Mouse (Mus musculus) CH12.LX (cell line): ENCODE results near the gene Cxcl13. TPM values are rescaled to one million over a fixed set of nuclear protein-coding genes. Genes with fewer than 3 reads are reported as not detected.

ENCODE experiments used
- DNase-seq: peaks from one replicate; pipeline ENCODE4 v3.0.0-alpha.2; 2013; ENCODE audit errors: extremely low read depth
- H3K27ac ChIP-seq: 2 replicates; pipeline ENCODE4 v1.5.1; 2012; ENCODE audit warnings: low read depth, mild to moderate bottlenecking, control low read depth, moderate library complexity; ENCODE audit not compliant: insufficient read depth
- H3K27me3 ChIP-seq: replicated peaks from 2 replicates; pipeline ENCODE3; 2012; ENCODE audit warnings: inconsistent platforms
- H3K36me3 ChIP-seq, 2 experiments: replicated peaks in 1 of 2; 2 replicates each; pipeline versions ENCODE3 to v1.6.1; 2012; ENCODE audit warnings: inconsistent platforms in 1 of 2, low read length in 1 of 2, mild to moderate bottlenecking in 1 of 2, mixed read lengths in 1 of 2, moderate library complexity in 1 of 2; ENCODE audit not compliant: control insufficient read depth in 1 of 2, insufficient read depth in 1 of 2
- H3K4me1 ChIP-seq, 2 experiments: 2 replicates each; pipeline ENCODE4 v1.6.1; 2012; ENCODE audit warnings: inconsistent platforms in 1 of 2, moderate library complexity in 1 of 2; ENCODE audit not compliant: insufficient read depth in 2 of 2, control insufficient read depth in 1 of 2
- H3K4me2 ChIP-seq: 2 replicates; pipeline ENCODE4 v1.6.1; 2012; ENCODE audit warnings: low read depth, mild to moderate bottlenecking, control low read depth; ENCODE audit not compliant: poor library complexity, insufficient read depth, severe bottlenecking
- H3K4me3 ChIP-seq, 3 experiments: fragments of 150-350 bp in 1 of 3; sonication (generic) in 1 of 3; replicated peaks in 1 of 3; 2 replicates each; pipeline versions ENCODE3 to v1.5.1; 2011 to 2012; ENCODE audit warnings: low read depth in 2 of 3, low read length in 2 of 3, mild to moderate bottlenecking in 2 of 3, moderate library complexity in 2 of 3, control low read depth in 1 of 3, improper control_type of control experiment in 1 of 3, inconsistent platforms in 1 of 3, mixed read lengths in 1 of 3; ENCODE audit not compliant: poor library complexity in 1 of 3
- H3K79me2 ChIP-seq: replicated peaks from 2 replicates; pipeline ENCODE4 v1.6.1; 2012; ENCODE audit warnings: mild to moderate bottlenecking, moderate library complexity; ENCODE audit not compliant: control insufficient read depth, poor library complexity, insufficient read depth, severe bottlenecking; ENCODE audit errors: extremely low read depth
- H3K9ac ChIP-seq: 2 replicates; pipeline ENCODE4 v1.6.1; 2012; ENCODE audit warnings: low read depth, mild to moderate bottlenecking, control low read depth, moderate library complexity; ENCODE audit not compliant: insufficient read depth
- H3K9me3 ChIP-seq: replicated peaks from 2 replicates; pipeline ENCODE3; 2012; ENCODE audit warnings: low read length, inconsistent platforms, mixed read lengths
- BHLHE40 ChIP-seq: IDR thresholded peaks from 2 replicates; pipeline ENCODE4 v1.6.1; 2011; ENCODE audit warnings: mild to moderate bottlenecking, low read depth, low read length, improper control_type of control experiment
- CTCF ChIP-seq, 2 experiments: IDR thresholded peaks in 1 of 2; conservative IDR thresholded peaks in 1 of 2; 2 replicates each; pipeline ENCODE4 v1.5.1; 2011 to 2012; ENCODE audit warnings: low read depth in 2 of 2, low read length in 2 of 2, improper control_type of control experiment in 1 of 2, inconsistent platforms in 1 of 2, mild to moderate bottlenecking in 1 of 2, moderate library complexity in 1 of 2
- ELF1 ChIP-seq: IDR thresholded peaks from 2 replicates; pipeline ENCODE4 v1.6.1; 2014; ENCODE audit warnings: low read depth, mild to moderate bottlenecking, inconsistent platforms, low read length, improper control_type of control experiment
- EP300 ChIP-seq: IDR thresholded peaks from 2 replicates; pipeline ENCODE4 v1.6.1; 2011; ENCODE audit warnings: low read length, improper control_type of control experiment
- GABPA ChIP-seq: IDR thresholded peaks from 2 replicates; pipeline ENCODE4 v1.6.1; 2012; ENCODE audit warnings: low read depth, low read length, improper control_type of control experiment, inconsistent platforms; ENCODE audit not compliant: insufficient replicate concordance
- IRF4 ChIP-seq: IDR thresholded peaks from 2 replicates; pipeline ENCODE4 v1.6.1; 2014; ENCODE audit warnings: low read depth, mild to moderate bottlenecking, inconsistent platforms, low read length, improper control_type of control experiment
- JUN ChIP-seq: IDR thresholded peaks from 2 replicates; pipeline ENCODE4 v1.6.1; 2011; ENCODE audit warnings: low read depth, mild to moderate bottlenecking, low read length, improper control_type of control experiment, moderate library complexity; ENCODE audit not compliant: insufficient read depth
- MAFK ChIP-seq: IDR thresholded peaks from 2 replicates; pipeline ENCODE4 v1.6.1; 2011; ENCODE audit warnings: low read length, improper control_type of control experiment; ENCODE audit not compliant: insufficient replicate concordance
- MAZ ChIP-seq: IDR thresholded peaks from 2 replicates; pipeline ENCODE4 v1.6.1; 2012; ENCODE audit warnings: low read depth, mild to moderate bottlenecking, inconsistent platforms, low read length, improper control_type of control experiment, moderate library complexity
- MEF2A ChIP-seq: IDR thresholded peaks from 2 replicates; pipeline ENCODE4 v1.6.1; 2014; ENCODE audit warnings: low read depth, mild to moderate bottlenecking, inconsistent platforms, low read length, improper control_type of control experiment, borderline replicate concordance
- MXI1 ChIP-seq: IDR thresholded peaks from 2 replicates; pipeline ENCODE4 v1.6.1; 2011; ENCODE audit warnings: mild to moderate bottlenecking, low read depth, low read length, improper control_type of control experiment
- NRF1 ChIP-seq: IDR thresholded peaks from 2 replicates; pipeline ENCODE4 v1.6.1; 2014; ENCODE audit warnings: low read depth, mild to moderate bottlenecking, inconsistent platforms, low read length, improper control_type of control experiment, moderate library complexity
- PAX5 ChIP-seq: IDR thresholded peaks from 2 replicates; pipeline ENCODE4 v1.6.1; 2012; ENCODE audit warnings: low read length, inconsistent platforms, mixed read lengths
- POLR2A ChIP-seq: IDR thresholded peaks from 2 replicates; pipeline ENCODE4 v1.6.1; 2011; ENCODE audit warnings: low read depth, mild to moderate bottlenecking, improper control_type of control experiment, low read length
- POLR2AphosphoS2 ChIP-seq: IDR thresholded peaks from 2 replicates; pipeline ENCODE4 v1.6.1; 2011; ENCODE audit warnings: low read depth, low read length, improper control_type of control experiment
- RAD21 ChIP-seq: IDR thresholded peaks from 2 replicates; pipeline ENCODE4 v1.6.1; 2011; ENCODE audit warnings: low read depth, mild to moderate bottlenecking, low read length, improper control_type of control experiment, moderate library complexity
- RCOR1 ChIP-seq: conservative IDR thresholded peaks from 2 replicates; pipeline ENCODE4 v1.6.1; 2012; ENCODE audit warnings: low read depth, mild to moderate bottlenecking, inconsistent platforms, low read length, improper control_type of control experiment
- SMC3 ChIP-seq: IDR thresholded peaks from 2 replicates; pipeline ENCODE4 v1.6.1; 2011; ENCODE audit warnings: low read depth, low read length, improper control_type of control experiment
- TBP ChIP-seq: conservative IDR thresholded peaks from 2 replicates; pipeline ENCODE4 v1.6.1; 2011; ENCODE audit warnings: low read depth, low read length, improper control_type of control experiment
- TCF12 ChIP-seq: IDR thresholded peaks from 2 replicates; pipeline ENCODE4 v1.6.1; 2014; ENCODE audit warnings: low read depth, mild to moderate bottlenecking, inconsistent platforms, low read length, improper control_type of control experiment
- USF2 ChIP-seq: conservative IDR thresholded peaks from 2 replicates; pipeline ENCODE4 v1.6.1; 2011; ENCODE audit warnings: low read depth, low read length, improper control_type of control experiment
- ZC3H11A ChIP-seq: IDR thresholded peaks from 2 replicates; pipeline ENCODE4 v1.6.1; 2012; ENCODE audit warnings: low read depth, mild to moderate bottlenecking, inconsistent platforms, low read length, improper control_type of control experiment
- dilution Hi-C: fragments of 300-500 bp; cut with MboI; formaldehyde crosslinking; loops from 2 replicates; pipeline ENCODE4 v1.14.3; 2020; ENCODE audit warnings: low sequenced_read_pairs; ENCODE audit not compliant: extremely low pct_unique_long_range_greater_than_20kb, extremely low pct_ligation_motif_present
- in situ Hi-C: fragments of 300-500 bp; cut with MboI; formaldehyde crosslinking; loops from 3 replicates; pipeline ENCODE4 v1.14.3; 2019; ENCODE audit warnings: low sequenced_read_pairs, low pct_ligation_motif_present, low pct_unique_long_range_greater_than_20kb, mixed read lengths
- polyA plus RNA-seq: library from polyadenylated mRNA; unstranded; fragments of >175 nt; gene quantifications from 2 replicates; pipeline ENCODE4 v1.2.1, GENCODE M21; 2012; ENCODE audit warnings: low read depth; ENCODE audit not compliant: insufficient read length
- total RNA-seq, 2 experiments: library from RNA; depleted of rRNA; stranded (reverse); fragments of 300-350 nt in 1 of 2; fragments of >200 nt in 1 of 2; gene quantifications; 2 replicates each; pipeline ENCODE4 v1.2.3; 2012 to 2014

The Cxcl13 gene
- total and polyA plus RNA-seq, 3 experiments: not detected

- H3K79me2 ChIP-seq: no peaks in the 10 kb centered on the region
- H3K4me3 ChIP-seq: no peak overlapping the region
- no peaks in the 10 kb centered on the region for H3K27me3 ChIP-seq
- H3K4me1 ChIP-seq: no peaks in the 10 kb centered on the region
- dilution Hi-C loops (no loop called here), in situ Hi-C loops (no loop called here)
- H3K27ac ChIP-seq: no peak overlapping the region
- H3K36me3 ChIP-seq: no peaks in the 10 kb centered on the region
- H3K4me2 ChIP-seq: no peak overlapping the region
- no peak overlapping the region for H3K9ac ChIP-seq
- H3K9me3 ChIP-seq: no peaks in the 10 kb centered on the region
- TF ChIP-seq SMC3 (no peak), GABPA (no peak), POLR2A (no peak), MAZ (no peak), EP300 (no peak), NRF1 (no peak), RAD21 (no peak), CTCF (conservative IDR thresholded peaks at IDR 0.05 in 1 of 2, IDR thresholded peaks at IDR 0.05 in 1 of 2; ENCODE audit: low read depth in 2 of 2, low read length in 2 of 2) (no peak), USF2 (no peak), RCOR1 (no peak), TCF12 (no peak), IRF4 (no peak), ELF1 (no peak), TBP (no peak), ZC3H11A (no peak), POLR2AphosphoS2 (no peak), BHLHE40 (no peak), JUN (no peak), PAX5 (no peak)
- DNase-seq: no peak
These were observed 31.4 kb upstream of the Cxcl13 start for GRCm38 (mm10) chr5:95925204-95925930.

GRCm38 (mm10) chr5:95925931-95926263 is 30.9 kb upstream of the Cxcl13 start:
- Histone ChIP-seq H3K9me3 (no peaks in the 10 kb centered on the region), H3K27ac (no peak overlapping the region), H3K36me3 (no peaks in the 10 kb centered on the region), H3K9ac (no peak overlapping the region), H3K4me1 (no peaks in the 10 kb centered on the region), H3K4me3 (no peak overlapping the region), H3K27me3 (no peaks in the 10 kb centered on the region), H3K79me2 (no peaks in the 10 kb centered on the region), H3K4me2 (no peak overlapping the region)
- dilution Hi-C loops (no loop called here), in situ Hi-C loops (no loop called here)
- no peak for DNase-seq
- TF ChIP-seq GABPA (no peak), JUN (no peak), MXI1 (no peak), POLR2A (no peak), MEF2A (no peak), IRF4 (no peak), MAFK (no peak)
